Mouse (Mus musculus) lung, embryonic 14.5 days (tissue): ENCODE measurements around the gene Zfyve19. TPM values are rescaled to one million over a fixed set of nuclear protein-coding genes. Genes with fewer than 3 reads are reported as not detected.

Experiments
- ATAC-seq: fragments of 200-750 bp; cut with Nextera tagmentation; 2 replicates; pipeline ENCODE4 v1.8.0; 2017; ENCODE audit warnings: mild to moderate bottlenecking, moderate TSS enrichment, moderate library complexity; ENCODE audit not compliant: insufficient read depth
- DNase-seq: peaks from one replicate; pipeline ENCODE4 v3.0.0-alpha.2; 2015
- H3K27ac ChIP-seq: fragments of 300-500 bp; sonication (generic); 2 replicates; pipeline ENCODE4 v1.5.1; 2014; ENCODE audit warnings: low read depth, mild to moderate bottlenecking, moderate library complexity
- H3K27me3 ChIP-seq: fragments of 300-500 bp; sonication (generic); 2 replicates; pipeline ENCODE4 v1.6.1; 2014; ENCODE audit warnings: low read length, control low read depth; ENCODE audit not compliant: insufficient read depth
- H3K36me3 ChIP-seq: fragments of 300-500 bp; sonication (generic); 2 replicates; pipeline ENCODE4 v1.6.1; 2014; ENCODE audit warnings: control low read depth; ENCODE audit not compliant: insufficient read depth
- H3K4me1 ChIP-seq: fragments of 300-500 bp; sonication (generic); 2 replicates; pipeline ENCODE4 v1.6.1; 2014; ENCODE audit warnings: antibody characterized with exemption, control low read depth; ENCODE audit not compliant: insufficient read depth
- H3K4me2 ChIP-seq: fragments of 300-500 bp; sonication (generic); 2 replicates; pipeline ENCODE4 v1.6.1; 2014; ENCODE audit warnings: mild to moderate bottlenecking
- H3K4me3 ChIP-seq: fragments of 300-500 bp; sonication (generic); 2 replicates; pipeline ENCODE4 v1.5.1; 2014; ENCODE audit warnings: low read depth, low read length
- H3K9ac ChIP-seq: fragments of 300-500 bp; sonication (generic); 2 replicates; pipeline ENCODE4 v1.6.1; 2014
- H3K9me3 ChIP-seq: fragments of 300-500 bp; sonication (generic); 2 replicates; pipeline ENCODE4 v1.6.1; 2016; ENCODE audit warnings: low read depth, low read length, control low read depth
- CTCF ChIP-seq: IDR thresholded peaks from 2 replicates; pipeline ENCODE4 v1.5.1; 2016; ENCODE audit warnings: antibody characterized with exemption, low read depth
- WGBS: fragments of 180-500 bp; shearing (Covaris S2); extraction: QIAGEN DNeasy Blood & Tissue Kit; methylation state at CpG from one replicate; pipeline ENCODE4 v1.1.7; 2014; 5-methylcytosine and 5-hydroxymethylcytosine counted together
- polyA plus RNA-seq: library from polyadenylated mRNA; unstranded; fragments of >200 nt; fragmentation: Nextera tagmentation; extraction: Ambion mirVana; gene quantifications from 2 replicates; pipeline ENCODE4 v1.2.1, GENCODE M21; 2014

Zfyve19 gene
- polyA plus RNA-seq, result 49.6 and 50.5 TPM in 2 replicates

GRCm38 (mm10) chr2:119208344-119209175, at the start of gene Zfyve19, which contains the start of gene Dnajc17:
Gene Zfyve19, plus strand, starts transcription at chr2:119208617.
Gene Dnajc17, minus strand, starts transcription at chr2:119208795.
- H3K4me1 ChIP-seq, result no peaks in the 10 kb centered on the region
- peak within 1 kb of the TSS; percentile 71 for H3K4me2 ChIP-seq
- ATAC-seq (peak; percentile 98), DNase-seq (peak; percentile 98)
- no peaks in the 10 kb centered on the region for H3K9me3 ChIP-seq
- WGBS, result under 1% methylated on average over 51 of the region's 51 CpGs
- no peaks in the 10 kb centered on the region for H3K27me3 ChIP-seq
- peak; percentile 4; the same call in 1 of the 2 replicates for TF ChIP-seq CTCF
- H3K27ac ChIP-seq, result peak within 1 kb of the TSS; percentile 91
- H3K4me3 ChIP-seq, result peak within 1 kb of the TSS; percentile 66
- H3K36me3 ChIP-seq, result peaks cover 28% of the 10 kb centered on the region; the same call in 1 of the 2 replicates
- peak within 1 kb of the TSS; percentile 56 for H3K9ac ChIP-seq

GRCm38 (mm10) chr2:119161247-119161646, 47.2 kb upstream of the Zfyve19 start:
- Histone ChIP-seq H3K27me3 (no peaks in the 10 kb centered on the region), H3K9ac (no peak overlapping the region), H3K27ac (no peak overlapping the region), H3K4me1 (no peaks in the 10 kb centered on the region), H3K4me2 (no peak overlapping the region), H3K36me3 (no peaks in the 10 kb centered on the region), H3K9me3 (no peaks in the 10 kb centered on the region), H3K4me3 (no peak overlapping the region)
- ATAC-seq (no peak), DNase-seq (no peak)
- WGBS, result 28% methylated on average over 2 of the region's 2 CpGs
- no peak for TF ChIP-seq CTCF

DNA sequence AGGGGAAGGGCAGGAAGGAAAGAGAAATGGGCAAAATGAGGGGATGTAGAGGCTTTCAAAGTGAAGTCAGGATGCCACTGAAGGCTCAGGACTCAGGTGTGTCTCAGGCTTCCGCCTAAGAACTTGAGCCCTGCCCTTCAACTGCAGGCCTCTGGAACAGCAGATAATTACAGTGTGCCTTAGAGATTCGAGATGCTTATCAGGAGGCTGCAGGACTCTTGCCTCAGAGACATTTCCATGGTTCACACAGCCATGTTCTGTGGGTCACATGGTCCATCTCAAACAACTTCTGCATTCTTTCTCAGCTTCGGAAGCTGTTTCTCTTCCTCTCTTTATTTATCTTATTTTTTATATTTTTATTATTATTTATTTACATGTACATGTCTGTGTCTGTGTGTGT, 45.3 kb upstream of the Zfyve19 start:
- no peak for TF ChIP-seq CTCF
- 49% methylated on average over 3 of the region's 3 CpGs for whole genome bisulfite sequencing
- DNase-seq (no peak), ATAC-seq (no peak)
- Histone ChIP-seq H3K36me3 (no peaks in the 10 kb centered on the region), H3K4me2 (no peak overlapping the region), H3K27me3 (peaks cover 5% of the 10 kb centered on the region), H3K9ac (no peak overlapping the region), H3K27ac (no peak overlapping the region), H3K9me3 (no peaks in the 10 kb centered on the region), H3K4me3 (no peak overlapping the region), H3K4me1 (0 out of 2 replicates have a peak, but pooled peaks cover 3% of the 10 kb centered on the region)

GRCm38 (mm10) chr2:119163999-119164398, 44.4 kb upstream of the Zfyve19 start:
- WGBS, result 82% methylated on average over 4 of the region's 4 CpGs
- 0 out of 2 replicates have a peak, but pooled peaks cover 3% of the 10 kb centered on the region for H3K4me1 ChIP-seq
- H3K9me3 ChIP-seq, result no peaks in the 10 kb centered on the region
- ATAC-seq (no peak), DNase-seq (no peak)
- TF ChIP-seq CTCF, result no peak
- H3K27me3 ChIP-seq, result peaks cover 5% of the 10 kb centered on the region
- H3K36me3 ChIP-seq, result no peaks in the 10 kb centered on the region
- no peak overlapping the region for H3K4me2 ChIP-seq
- H3K27ac ChIP-seq, result no peak overlapping the region
- H3K9ac ChIP-seq, result no peak overlapping the region
- no peak overlapping the region for H3K4me3 ChIP-seq

DNA sequence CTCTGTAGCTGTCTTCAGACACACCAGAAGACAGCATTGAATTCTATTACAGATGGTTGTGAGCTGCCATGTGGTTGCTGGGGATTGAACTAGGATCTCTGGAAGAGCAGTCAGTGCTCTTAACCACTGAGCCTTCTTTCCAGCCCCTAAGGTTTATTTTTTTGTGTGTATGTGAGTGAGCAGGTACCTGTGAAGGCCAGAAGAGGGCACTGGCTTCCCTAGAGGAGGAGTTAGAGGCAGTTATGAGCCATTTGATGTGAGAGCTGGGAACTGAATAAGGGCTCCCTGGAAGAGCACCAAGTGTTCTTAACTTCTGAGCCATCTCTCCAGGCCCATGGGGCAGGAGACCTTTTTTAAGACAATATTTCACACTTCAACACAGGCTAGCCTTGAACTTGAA, 43.0 kb upstream of the Zfyve19 start:
- H3K9me3 ChIP-seq, result no peaks in the 10 kb centered on the region
- H3K27me3 ChIP-seq, result peaks cover 5% of the 10 kb centered on the region
- no peak overlapping the region for H3K4me2 ChIP-seq
- no peak overlapping the region for H3K27ac ChIP-seq
- ATAC-seq (no peak), DNase-seq (no peak)
- TF ChIP-seq CTCF, result no peak
- H3K4me3 ChIP-seq, result no peak overlapping the region
- H3K36me3 ChIP-seq, result no peaks in the 10 kb centered on the region
- 0 out of 2 replicates have a peak, but pooled peaks cover 3% of the 10 kb centered on the region for H3K4me1 ChIP-seq
- no peak overlapping the region for H3K9ac ChIP-seq

DNA sequence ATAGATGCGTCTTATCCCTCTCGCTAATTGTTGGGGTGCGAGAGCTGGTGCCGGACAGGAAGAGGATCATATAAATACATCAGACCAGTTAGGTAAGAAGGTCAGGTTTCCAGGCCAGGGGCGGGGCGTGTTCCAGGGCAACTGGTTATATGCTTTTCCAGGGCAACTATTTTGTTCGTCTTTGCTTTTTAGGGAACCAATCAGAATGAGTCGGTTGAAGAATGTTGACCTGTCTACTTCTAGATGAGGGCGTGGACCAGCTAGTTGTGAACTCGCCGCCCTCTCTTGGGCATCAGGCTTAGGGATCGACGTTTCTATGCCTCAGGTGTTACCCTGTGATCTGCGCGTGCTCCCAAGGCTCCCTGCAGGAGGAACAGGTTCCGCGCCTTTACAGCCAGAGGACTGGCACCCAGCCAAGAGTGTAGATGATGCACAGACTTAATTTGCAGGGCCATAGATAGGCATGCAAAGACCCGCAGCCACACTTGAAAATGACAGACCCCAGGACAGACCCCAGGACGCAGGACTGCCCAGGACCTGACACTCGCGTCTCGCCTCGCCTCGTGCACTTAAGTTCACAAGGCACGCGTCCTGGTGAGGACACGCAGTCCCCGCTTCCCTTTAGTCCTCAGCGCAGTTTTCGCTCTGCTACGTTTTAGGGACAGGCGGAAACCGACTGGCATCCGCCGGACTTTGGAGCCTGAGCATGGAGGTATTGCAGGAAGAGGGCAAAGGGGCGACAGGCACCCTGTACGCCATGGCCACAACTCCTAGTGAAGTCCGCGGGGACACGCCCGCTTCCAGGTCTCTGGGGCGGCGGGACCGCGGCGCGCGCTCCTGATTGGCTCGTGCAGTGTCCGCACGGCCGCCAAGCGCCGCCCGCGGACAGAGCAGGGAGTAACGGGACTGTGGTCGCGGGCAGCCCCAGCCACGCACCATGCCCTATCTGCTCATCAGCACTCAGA, 41.2 kb upstream of the Zfyve19 start, which contains the start of gene Gchfr:
TSS of gene Gchfr (plus strand) at position 873 of the 965 bp plus-strand sequence.
- no peaks in the 10 kb centered on the region for H3K9me3 ChIP-seq
- H3K4me2 ChIP-seq, result peak within 1 kb of the TSS; percentile 94
- TF ChIP-seq CTCF, result 0 out of 2 replicates have a peak, but pooled peaks have one; percentile 8
- under 1% methylated on average over 60 of the region's 60 CpGs for WGBS
- peak within 1 kb of the TSS; percentile 51 for H3K9ac ChIP-seq
- DNase-seq, result peak; percentile 84
- no peak within 1 kb of the TSS for H3K27ac ChIP-seq
- H3K4me3 ChIP-seq, result peak within 1 kb of the TSS; percentile 49
- ATAC-seq, result peak; percentile 91
- 0 out of 2 replicates have a peak, but pooled peaks cover 3% of the 10 kb centered on the region for H3K4me1 ChIP-seq
- no peaks in the 10 kb centered on the region for H3K36me3 ChIP-seq
- H3K27me3 ChIP-seq, result peaks cover 5% of the 10 kb centered on the region
